Mouse (Mus musculus) T-helper 17 cell (primary cell): ENCODE measurements around the gene Olfr652.

ENCODE experiments used
- in situ Hi-C, 2 experiments: fragments of 300-600 bp; cut with MboI, MseI; formaldehyde crosslinking; loops; 1 replicate in 1 of 2; 2 replicates in 1 of 2; pipeline ENCODE4 v1.15.1; 2025; ENCODE audit warnings: high pct_unique_total_duplicates in 2 of 2

The Olfr652 gene

DNA sequence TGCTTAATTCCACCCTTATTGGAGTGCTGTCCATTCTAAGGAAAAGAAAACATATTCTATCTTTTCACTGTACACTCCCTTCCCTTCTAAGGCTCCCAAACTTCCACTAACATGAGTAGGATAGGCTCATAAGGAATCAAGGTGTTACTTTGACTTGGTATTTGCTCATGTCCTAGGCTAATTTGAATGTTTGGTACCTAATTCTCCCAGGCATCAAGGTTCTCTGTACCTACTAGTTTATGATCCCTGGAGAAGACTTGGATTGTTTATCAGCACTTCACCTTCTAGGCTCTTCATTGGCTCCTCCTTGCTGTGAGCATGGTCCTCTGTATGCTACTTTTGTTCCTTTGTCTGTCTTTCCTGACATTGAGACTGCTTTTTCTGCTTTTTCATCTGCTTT is at the start of gene Olfr652:
Olfr652 (plus strand) TSS at position 301 of the 400 bp plus-strand sequence.
- in situ Hi-C loops: no loop called here

DNA sequence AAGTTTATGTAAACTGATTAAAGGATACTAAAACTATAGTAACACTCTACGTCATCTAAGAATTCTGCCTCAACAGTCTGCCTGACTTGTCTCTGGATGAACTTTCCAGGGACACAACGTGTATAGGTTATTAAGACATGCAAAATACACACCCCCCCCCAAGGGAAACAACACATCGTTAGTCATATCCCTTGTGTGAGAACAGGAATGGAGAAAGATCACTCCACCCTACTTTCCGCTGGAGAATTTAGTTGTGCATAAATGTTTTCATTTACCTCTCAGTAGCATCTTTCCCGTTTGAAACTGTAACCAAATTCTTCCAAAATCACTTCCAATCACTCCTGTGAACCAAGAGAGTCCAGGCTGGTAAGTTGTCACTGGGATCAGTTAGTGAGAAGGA is 10.9 kb upstream of the Olfr652 start, which contains the start of gene Olfr651:
Olfr651 (plus strand) TSS at position 301 of the 400 bp plus-strand sequence.
- in situ Hi-C loops: no loop called here

DNA sequence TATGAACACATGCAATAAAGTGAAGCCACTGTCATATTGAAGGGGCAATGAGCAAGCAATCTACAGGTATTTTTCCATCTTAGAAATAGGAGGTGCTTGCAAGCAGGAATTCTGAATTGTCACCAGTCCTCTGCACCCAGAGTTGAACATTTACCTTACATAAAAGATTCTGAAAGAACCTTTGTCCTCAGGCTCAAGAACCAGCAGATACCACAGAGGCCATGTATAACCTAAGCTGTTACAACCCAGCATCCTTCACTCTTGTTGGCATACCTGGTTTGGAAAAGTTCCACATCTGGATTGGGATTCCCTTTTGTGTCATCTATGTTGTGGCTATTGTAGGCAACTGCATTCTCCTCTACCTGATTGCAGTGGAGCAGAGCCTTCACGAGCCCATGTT is 8.0 kb upstream of the Olfr652 start:
- in situ Hi-C loops: no loop called here

DNA sequence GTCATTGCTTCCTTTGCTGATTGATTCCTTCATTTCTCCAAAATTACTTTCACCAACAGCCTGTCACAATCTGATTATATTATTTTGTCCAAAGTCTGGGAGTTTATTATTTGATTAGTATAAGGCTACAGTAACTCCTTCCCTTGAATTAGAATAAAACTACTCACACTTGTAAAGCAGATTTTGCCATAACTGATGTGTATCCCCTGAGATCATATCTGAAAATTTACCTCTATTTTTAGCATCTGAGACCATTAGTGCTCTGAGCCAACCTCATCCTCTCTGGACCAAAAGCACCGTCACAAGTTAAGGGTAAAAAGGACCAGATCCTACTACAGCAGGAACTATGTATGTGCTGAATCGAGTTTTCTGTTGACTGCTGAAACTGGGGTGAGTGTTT is 16.3 kb downstream of the Olfr652 start, which contains the start of gene Olfr653:
Olfr653 (plus strand) TSS at position 301 of the 400 bp plus-strand sequence.
- in situ Hi-C loops: loop anchor here in 1 of 2 experiments (10.0 kb wide), 1 partner anchor 362 kb away; the partner anchor contains the start of gene Trim6

DNA sequence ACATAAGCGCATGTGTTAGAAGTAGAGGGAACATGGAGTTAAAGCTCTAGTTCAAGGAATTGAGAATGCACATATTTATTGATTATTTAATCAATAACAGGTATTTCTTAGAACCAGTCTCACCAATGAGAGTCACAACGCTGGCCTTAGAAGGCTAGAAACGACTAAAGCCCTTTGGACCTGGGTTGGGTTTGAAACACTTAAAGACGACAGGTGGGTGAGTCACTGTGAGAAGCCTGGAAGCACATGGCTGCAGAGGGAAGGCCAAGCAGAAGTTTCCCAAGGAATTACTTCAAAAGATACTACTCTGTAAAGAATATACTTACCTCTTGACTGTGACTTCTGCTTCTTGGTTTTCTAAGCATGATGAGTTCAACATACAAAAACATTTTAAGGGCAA is 20.1 kb downstream of the Olfr652 start:
- in situ Hi-C loops: no loop called here

DNA sequence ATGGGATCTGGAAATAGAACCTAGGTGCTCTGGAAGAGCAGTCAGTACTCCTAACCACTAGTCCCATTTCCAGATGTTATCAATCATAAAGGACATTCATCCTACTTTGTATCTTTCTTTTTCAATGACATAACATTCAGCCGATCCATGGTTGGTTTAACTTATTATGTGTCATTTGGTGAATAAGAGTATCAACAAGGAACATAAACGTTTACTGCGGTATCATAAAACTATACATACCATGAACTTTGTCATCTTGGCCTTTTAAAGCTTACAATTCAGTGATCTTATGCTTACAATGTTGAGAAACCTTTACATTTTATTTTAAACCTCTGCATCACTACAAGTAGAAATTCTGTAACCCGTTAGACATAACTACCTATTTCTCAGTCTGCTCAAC is 20.7 kb downstream of the Olfr652 start:
- in situ Hi-C loops: no loop called here

DNA sequence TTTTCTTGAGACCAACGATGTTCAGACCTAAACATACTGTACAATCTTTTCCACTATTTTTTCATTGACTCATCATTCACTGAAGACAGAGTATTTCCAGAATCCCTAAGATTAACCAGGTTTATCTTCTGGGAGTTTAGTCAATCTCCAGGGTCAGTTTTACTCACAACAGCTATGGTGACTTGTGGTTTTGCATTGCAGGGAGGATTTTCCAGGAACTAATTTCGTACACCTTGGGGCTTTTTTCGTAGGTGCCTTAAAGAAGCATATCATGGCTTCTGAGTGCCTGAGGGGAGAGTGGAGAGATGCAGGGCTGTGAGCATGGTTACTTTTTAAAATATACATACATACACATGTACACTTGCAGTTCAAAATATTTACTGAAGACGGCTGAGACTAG is 26.0 kb downstream of the Olfr652 start, which contains the start of gene Olfr654:
Olfr654 (plus strand) TSS at position 301 of the 400 bp plus-strand sequence.
- in situ Hi-C loops: no loop called here

DNA sequence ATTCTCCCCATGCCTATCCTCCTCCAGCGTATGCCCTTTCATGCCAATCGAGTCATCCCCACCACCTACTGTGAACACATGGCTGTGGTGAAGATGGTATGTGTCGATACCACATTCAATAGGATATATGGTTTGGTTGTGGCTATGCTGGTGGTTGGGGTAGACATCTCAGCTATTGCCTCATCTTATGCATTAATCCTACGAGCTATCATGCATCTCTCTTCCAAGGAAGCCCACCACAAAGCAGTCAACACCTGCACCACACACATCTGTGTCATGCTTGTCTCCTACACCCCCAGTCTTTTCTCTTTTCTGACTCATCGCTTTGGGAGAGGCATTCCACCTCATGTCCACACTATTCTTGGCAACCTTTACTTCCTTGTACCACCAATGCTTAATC is 27.6 kb downstream of the Olfr652 start:
- in situ Hi-C loops: no loop called here

DNA sequence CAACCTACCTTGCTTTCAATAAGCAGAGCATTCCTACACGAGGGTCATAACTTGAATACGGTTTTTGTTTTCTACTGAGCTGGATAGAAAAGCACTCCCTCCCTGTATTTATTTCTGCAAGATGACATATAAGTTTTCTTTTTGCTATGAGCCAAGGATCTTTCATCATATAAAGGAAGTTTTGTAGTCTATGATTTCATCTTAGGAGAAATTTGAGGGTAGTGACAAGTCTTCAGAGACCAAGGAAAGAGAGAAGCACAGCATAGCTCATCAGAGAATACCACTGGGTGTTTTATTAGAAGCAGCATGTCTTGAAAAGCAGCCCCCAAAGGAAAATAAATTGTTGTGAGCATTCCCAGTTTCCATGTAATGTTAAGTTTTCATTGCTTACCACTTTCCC is 41.0 kb downstream of the Olfr652 start, which contains the start of gene Olfr655:
Olfr655 (minus strand) TSS at position 101 of the 400 bp plus-strand sequence.
- in situ Hi-C loops: loop anchor here (5.0 to 25.0 kb wide), 6 partner anchors 154 to 911 kb away; partner anchors contain the start of genes Olfr649 (in 1 of the 2) and Trim30b (in 1 of the 2)

DNA sequence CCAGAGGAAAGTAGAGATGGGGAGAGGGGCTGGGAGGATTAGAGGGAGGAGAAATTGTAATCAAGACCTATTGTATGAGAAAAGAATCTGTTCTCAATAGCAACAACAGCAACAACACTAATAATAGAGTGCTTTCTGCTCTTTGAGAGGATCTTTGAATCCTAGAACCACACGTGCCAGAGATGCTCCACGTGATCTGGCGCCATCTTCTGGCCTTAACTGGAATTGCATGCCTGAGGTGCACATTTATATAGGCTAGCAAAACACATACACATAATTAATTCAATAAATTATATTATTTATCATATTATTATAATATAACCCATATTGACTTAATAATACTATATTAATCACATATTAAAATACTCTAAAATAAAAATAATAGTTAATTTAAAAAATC is 42.5 kb downstream of the Olfr652 start:
- in situ Hi-C loops: loop anchor here (5.0 to 25.0 kb wide), 6 partner anchors 156 to 909 kb away; partner anchors contain the start of genes Olfr649 (in 1 of the 2) and Trim30b (in 1 of the 2)

DNA sequence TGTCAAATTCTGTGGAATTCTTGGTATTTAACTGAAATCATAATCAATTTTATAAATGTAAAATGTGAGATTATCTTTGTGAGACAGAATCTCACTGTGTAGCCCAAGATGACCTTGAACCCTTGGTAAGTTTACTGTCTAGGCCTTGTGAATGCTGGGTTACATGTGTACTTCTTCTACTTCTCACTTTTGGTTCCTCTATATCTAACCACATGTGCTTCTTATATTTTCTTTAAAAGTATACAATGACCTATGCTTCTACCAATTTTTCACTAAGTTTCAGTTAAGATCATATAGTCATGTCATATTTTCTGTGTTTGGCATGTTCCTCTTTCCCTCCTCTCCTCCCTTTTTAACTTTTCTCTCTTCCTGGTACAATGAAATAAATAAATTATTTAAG is 44.0 kb downstream of the Olfr652 start:
- in situ Hi-C loops: loop anchor here (5.0 to 25.0 kb wide), 7 partner anchors 157 to 908 kb away; partner anchors contain the start of genes Olfr649 (in 1 of the 2) and Trim30b (in 1 of the 2)

DNA sequence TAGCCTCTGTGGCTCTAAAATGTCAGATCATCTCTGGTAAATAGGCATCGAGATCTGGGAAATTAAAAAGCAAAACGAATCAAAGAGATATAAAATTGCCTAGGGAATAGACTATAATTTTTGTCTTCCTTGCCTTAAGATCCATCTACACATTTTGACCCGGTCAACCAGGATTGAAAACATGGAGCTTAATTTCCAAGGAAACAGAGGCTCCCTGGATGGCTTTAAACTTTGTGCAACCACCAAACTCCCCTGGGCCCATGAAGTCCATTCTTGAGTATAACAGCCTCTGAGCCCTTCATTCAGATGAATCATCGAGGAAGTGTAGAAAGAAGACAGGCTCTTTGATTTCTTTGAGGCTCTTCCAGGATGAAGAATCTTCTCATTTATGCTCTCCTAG is 53.0 kb downstream of the Olfr652 start, which contains the start of gene Olfr656:
Olfr656 (plus strand) TSS at position 301 of the 400 bp plus-strand sequence.
- in situ Hi-C loops: loop anchor here in 1 of 2 experiments (25.0 kb wide), 1 partner anchor 899 kb away; no protein-coding TSS in a partner anchor
